Mouse (Mus musculus): ENCODE data around the gene Ihh.

The Ihh gene

GRCm38 (mm10) chr1:74948784-74949665 is 2.4 kb downstream of the Ihh start:
- ATAC-seq (ENCODE audit: insufficient number of reproducible peaks, low FRiP score, low TSS enrichment) = peak; percentile 62; the same call in 1 of the 2 replicates

- no peak for ATAC-seq (ENCODE audit: insufficient number of reproducible peaks, low FRiP score, low TSS enrichment)
These were observed 3.3 kb downstream of the Ihh start for GRCm38 (mm10) chr1:74947986-74948670.

GRCm38 (mm10) chr1:74941651-74942360 is 9.7 kb downstream of the Ihh start:
- ATAC-seq (ENCODE audit: insufficient number of reproducible peaks, low FRiP score, low TSS enrichment) = no peak

GRCm38 (mm10) chr1:74939762-74940161 is 11.7 kb downstream of the Ihh start:
- no peak for ATAC-seq (ENCODE audit: insufficient number of reproducible peaks, low FRiP score, low TSS enrichment)

GRCm38 (mm10) chr1:74936221-74936830 is 15.1 kb downstream of the Ihh start:
- no peak for ATAC-seq (ENCODE audit: insufficient number of reproducible peaks, low FRiP score, low TSS enrichment)

- ATAC-seq (ENCODE audit: insufficient number of reproducible peaks, low FRiP score, low TSS enrichment) = no peak
These were observed 16.1 kb downstream of the Ihh start, which contains the start of gene Cfap65 for GRCm38 (mm10) chr1:74935402-74935801. Cfap65 (minus strand) TSS chr1:74935599.

GRCm38 (mm10) chr1:74927621-74928296 is 23.7 kb downstream of the Ihh start:
- no peak for ATAC-seq (ENCODE audit: insufficient number of reproducible peaks, low FRiP score, low TSS enrichment)

GRCm38 (mm10) chr1:74926721-74927120 is 24.8 kb downstream of the Ihh start:
- ATAC-seq (ENCODE audit: insufficient number of reproducible peaks, low FRiP score, low TSS enrichment) = 0 out of 2 replicates have a peak, but pooled peaks have one; percentile 49

GRCm38 (mm10) chr1:74924464-74924863 is 27.0 kb downstream of the Ihh start:
- ATAC-seq (ENCODE audit: insufficient number of reproducible peaks, low FRiP score, low TSS enrichment) = no peak

- no peak for ATAC-seq (ENCODE audit: insufficient number of reproducible peaks, low FRiP score, low TSS enrichment)
These were observed 35.8 kb downstream of the Ihh start for GRCm38 (mm10) chr1:74915706-74916105.

GRCm38 (mm10) chr1:74902191-74902590 is 49.3 kb downstream of the Ihh start:
- no peak for ATAC-seq (ENCODE audit: insufficient number of reproducible peaks, low FRiP score, low TSS enrichment)

- no peak for ATAC-seq (ENCODE audit: insufficient number of reproducible peaks, low FRiP score, low TSS enrichment)
These were observed 49.8 kb downstream of the Ihh start for GRCm38 (mm10) chr1:74901686-74902085.

- ATAC-seq (ENCODE audit: insufficient number of reproducible peaks, low FRiP score, low TSS enrichment) = no peak
These were observed 50.9 kb downstream of the Ihh start for GRCm38 (mm10) chr1:74900341-74901285.

GRCm38 (mm10) chr1:74898656-74899431 is 52.6 kb downstream of the Ihh start:
- no peak for ATAC-seq (ENCODE audit: insufficient number of reproducible peaks, low FRiP score, low TSS enrichment)

- no peak for ATAC-seq (ENCODE audit: insufficient number of reproducible peaks, low FRiP score, low TSS enrichment)
These were observed 53.5 kb downstream of the Ihh start for GRCm38 (mm10) chr1:74897976-74898375.
